Mouse (Mus musculus) spleen, adult 2 months (tissue): ENCODE measurements at regions not wholly inside any gene's neighbourhood (a gene's known extent, or its start where the extent isn't known, plus 50 kb on each side); places are given as distances from the start of the nearest gene placed in this dataset.

Experiments used
- CTCF ChIP-seq: fragments of 200-500 bp; IDR thresholded peaks from 2 replicates; pipeline ENCODE4 v1.5.1; 2011; ENCODE audit warnings: mild to moderate bottlenecking, inconsistent platforms; ENCODE audit not compliant: insufficient read depth, insufficient read length, insufficient replicate concordance; ENCODE audit errors: extremely low read depth
- POLR2A ChIP-seq: fragments of 200-500 bp; IDR thresholded peaks from 2 replicates; pipeline ENCODE4 v1.6.1; 2011; ENCODE audit warnings: low read depth, low read length, inconsistent platforms

DNA sequence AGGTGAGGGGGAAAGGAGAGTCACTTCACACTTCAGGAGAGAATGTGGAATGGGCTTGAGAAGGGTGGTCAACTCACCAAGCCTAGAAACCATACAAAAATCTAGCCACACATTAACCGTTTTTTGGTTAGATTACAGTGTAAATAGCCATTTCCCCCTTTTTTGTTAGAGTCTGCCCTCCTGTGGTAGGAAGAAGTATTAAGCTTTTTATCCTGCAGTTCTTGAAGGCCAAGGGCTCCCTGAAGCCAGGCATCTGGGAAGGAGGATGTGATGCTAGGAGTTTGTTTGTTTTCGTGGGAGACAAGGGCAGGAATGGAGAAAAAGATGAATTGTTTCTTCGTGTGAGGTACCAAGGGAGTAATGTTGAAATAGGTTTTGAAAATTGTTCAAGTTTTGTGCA is 73.5 kb upstream of the Ccdc160 start:
- TF ChIP-seq POLR2A, result no peak
- TF ChIP-seq CTCF, result no peak
